Mouse (Mus musculus) c-Kit-positive CD71-positive TER-119-positive erythroid progenitor cells, embryonic 14.5 days (primary cell): Measurements from ENCODE around the gene Kmt2d.
"Not testable (repeated sequence)": the region's sequence is repeated elsewhere in the genome, so short reads cannot be mapped to it uniquely, and the experiment has no call there.

Experiments
- DNase-seq: peaks from one replicate; pipeline ENCODE4 v3.0.0-alpha.2; 2013; ENCODE audit warnings: low spot score

Gene Kmt2d

GRCm38 (mm10) chr15:98830736-98831683, 40.0 kb downstream of the Kmt2d start, which contains the start of gene Prkag1:
Gene Prkag1, minus strand, starts transcription at chr15:98831521.
- peak; percentile 92 for DNase-seq

GRCm38 (mm10) chr15:98827611-98828011, 43.4 kb downstream of the Kmt2d start:
- peak; percentile 74 for DNase-seq

GRCm38 (mm10) chr15:98823434-98823833, 47.6 kb downstream of the Kmt2d start:
- no peak for DNase-seq

DNA sequence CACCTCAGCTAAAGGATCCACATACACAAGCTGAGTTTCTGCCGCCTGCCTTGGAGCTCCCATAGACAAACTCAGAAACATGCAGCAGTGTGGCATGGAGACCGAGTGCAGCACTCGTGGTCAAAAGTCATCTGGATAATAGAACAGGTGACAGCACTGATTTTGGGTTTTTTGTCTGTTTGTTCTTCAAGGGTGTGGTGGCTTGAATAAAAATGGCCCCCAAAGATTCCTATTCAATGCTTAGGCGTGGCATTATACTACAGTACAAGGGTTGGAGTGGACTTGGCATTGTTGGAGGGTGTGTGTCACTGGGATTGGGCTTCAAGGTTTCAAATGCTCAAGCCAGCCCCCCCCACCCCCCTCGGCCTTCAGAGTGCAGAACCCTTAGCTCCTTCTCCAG, 48.9 kb downstream of the Kmt2d start:
- DNase-seq: no peak

GRCm38 (mm10) chr15:98821403-98821802, 49.6 kb downstream of the Kmt2d start:
- no peak for DNase-seq

GRCm38 (mm10) chr15:98820937-98821336, 50.1 kb downstream of the Kmt2d start:
- no peak for DNase-seq

GRCm38 (mm10) chr15:98818171-98818570, 52.8 kb downstream of the Kmt2d start:
- no peak for DNase-seq

GRCm38 (mm10) chr15:98812741-98813424, 58.1 kb downstream of the Kmt2d start:
- DNase-seq: no peak

- not testable (repeated sequence) for DNase-seq
Measured at GRCm38 (mm10) chr15:98810212-98810611, 60.8 kb downstream of the Kmt2d start.

GRCm38 (mm10) chr15:98809390-98809789, 61.6 kb downstream of the Kmt2d start, which contains the start of gene Ddn:
Gene Ddn, minus strand, starts transcription at chr15:98809490.
- no peak for DNase-seq

- no peak for DNase-seq
Measured at GRCm38 (mm10) chr15:98808651-98809134, 62.3 kb downstream of the Kmt2d start.

DNA sequence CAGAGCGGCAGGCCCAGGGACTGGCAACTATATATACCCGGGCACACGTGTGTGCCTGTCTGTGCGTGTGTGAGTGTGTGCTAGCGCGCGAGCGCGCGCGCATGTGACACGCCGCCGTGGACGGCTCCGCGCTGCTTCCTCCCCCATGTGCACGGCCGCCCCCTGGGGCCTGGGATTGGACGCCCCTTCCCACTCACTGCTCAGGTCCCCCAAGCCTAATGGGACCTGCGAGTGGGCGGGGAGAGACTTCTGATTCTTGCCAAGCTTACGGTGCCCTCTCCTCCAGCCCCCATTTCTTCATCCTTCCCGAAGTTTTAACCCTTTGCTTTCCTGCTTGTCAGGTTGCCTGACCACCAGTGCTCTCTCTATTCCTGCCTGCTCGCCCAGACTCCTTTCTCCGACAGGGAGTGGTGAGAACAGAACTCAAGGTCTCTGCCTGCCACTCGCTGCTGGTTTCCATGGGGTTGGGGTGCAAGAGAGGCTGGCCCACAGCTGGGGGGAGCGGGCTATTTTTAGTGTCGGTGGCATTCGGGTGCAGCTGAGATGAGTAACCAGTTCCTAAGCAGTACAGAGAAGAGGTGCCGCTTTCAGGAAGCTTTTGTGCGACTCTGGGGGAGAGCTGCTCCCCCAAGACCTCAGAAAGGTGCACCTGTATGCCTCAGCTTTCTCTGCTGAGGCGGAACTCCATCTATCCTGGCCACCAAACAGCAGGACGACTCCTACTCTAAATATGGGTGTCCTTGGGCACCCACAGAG, 62.9 kb downstream of the Kmt2d start:
- no peak for DNase-seq

DNA sequence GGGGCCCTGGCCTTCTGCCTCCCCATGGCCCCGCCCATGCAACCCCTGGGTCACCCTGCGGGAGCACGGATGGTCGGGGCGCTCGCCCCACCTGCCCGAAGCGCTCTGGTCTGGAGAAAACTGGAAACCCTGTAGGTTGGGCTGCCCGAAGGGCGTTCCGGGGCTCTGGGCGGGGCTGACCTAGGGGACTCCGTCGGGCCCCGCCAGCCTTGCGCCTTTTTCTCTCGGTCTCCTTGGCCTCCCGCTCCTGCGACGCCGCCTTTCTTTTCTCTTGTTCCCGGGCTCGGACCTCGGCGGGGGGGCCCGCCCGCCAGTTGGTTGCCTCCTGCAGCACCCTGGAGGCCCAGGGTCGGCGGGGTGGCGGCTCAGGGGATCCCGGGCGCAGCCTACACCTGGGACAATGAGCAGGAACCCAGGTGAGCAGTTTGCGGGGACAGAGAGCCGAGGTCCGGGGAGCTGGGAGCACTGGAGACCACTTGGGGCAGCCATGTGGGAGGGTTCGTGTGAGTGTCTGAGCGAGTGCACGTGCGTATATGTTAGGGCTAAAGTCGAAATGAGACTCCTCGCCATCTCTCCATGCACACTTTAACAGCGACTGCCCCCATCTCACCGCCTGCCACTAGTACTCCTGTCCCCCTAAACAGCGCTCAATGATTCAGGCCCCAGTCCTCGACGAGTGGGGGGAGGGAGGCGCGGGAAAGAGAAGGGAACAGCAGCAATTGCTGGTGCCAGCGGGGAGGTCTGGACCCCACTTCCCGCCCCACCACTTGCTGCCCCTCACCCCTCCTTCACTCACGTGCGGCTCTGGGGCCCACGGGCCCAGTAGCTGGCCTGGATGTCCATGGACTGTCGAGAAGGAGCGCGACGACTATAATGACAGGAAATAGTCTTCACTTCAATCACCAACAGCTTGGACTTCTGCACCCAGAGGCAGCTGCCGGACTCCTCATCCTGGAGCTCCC, 63.9 kb downstream of the Kmt2d start:
- DNase-seq: peak; percentile 39

GRCm38 (mm10) chr15:98806071-98806808, 64.8 kb downstream of the Kmt2d start:
- DNase-seq: no peak

GRCm38 (mm10) chr15:98805324-98806040, 65.5 kb downstream of the Kmt2d start:
- no peak for DNase-seq

GRCm38 (mm10) chr15:98804054-98804453, 67.0 kb downstream of the Kmt2d start:
- DNase-seq: peak; percentile 68

GRCm38 (mm10) chr15:98802926-98803325, 68.1 kb downstream of the Kmt2d start:
- no peak for DNase-seq

GRCm38 (mm10) chr15:98799396-98799795, 71.6 kb downstream of the Kmt2d start:
- peak; percentile 69 for DNase-seq

DNA sequence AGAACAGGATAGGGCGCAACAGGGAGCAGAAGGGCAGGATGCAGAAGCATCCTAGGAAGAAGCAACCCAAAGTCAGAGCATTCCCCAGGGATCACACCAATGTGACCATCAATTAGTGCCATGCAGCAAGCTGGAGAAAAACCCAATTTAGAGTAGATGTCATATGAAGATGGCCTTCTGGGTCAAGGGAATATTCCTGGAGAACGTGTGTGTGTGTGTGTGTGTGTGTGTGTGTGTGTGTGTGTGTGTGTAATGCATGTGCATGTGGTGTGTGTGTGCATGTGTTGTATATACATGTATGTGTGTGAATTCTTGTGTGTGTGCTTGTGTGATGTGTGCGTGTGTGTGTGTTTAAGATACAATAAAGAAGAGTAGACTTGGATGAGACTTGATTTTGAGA, 72.1 kb downstream of the Kmt2d start:
- DNase-seq: no peak
